Mouse (Mus musculus): ENCODE measurements at regions not wholly inside any gene's neighbourhood (a gene's known extent, or its start where the extent isn't known, plus 50 kb on each side); places are given as distances from the start of the nearest gene placed in this dataset.
A peak's percentile ranks its signal among the peaks of the same experiment; 100 is the strongest.

GRCm38 (mm10) chr16:51315608-51316007 lies 715.4 kb upstream of the Cblb start:
- DNase-seq (ENCODE audit: low spot score) = peak; percentile 7

GRCm38 (mm10) chr16:51332262-51332661 lies 698.8 kb upstream of the Cblb start:
- no peak for DNase-seq (ENCODE audit: low spot score)

- no peak for DNase-seq (ENCODE audit: low spot score)
Measured at GRCm38 (mm10) chr16:51334972-51335371, 696.1 kb upstream of the Cblb start.

- no peak for DNase-seq (ENCODE audit: low spot score)
Measured at GRCm38 (mm10) chr16:51347120-51347519, 683.9 kb upstream of the Cblb start.

GRCm38 (mm10) chr16:51352151-51352550 lies 678.9 kb upstream of the Cblb start:
- no peak for DNase-seq (ENCODE audit: low spot score)

GRCm38 (mm10) chr16:51353791-51354190 lies 677.2 kb upstream of the Cblb start:
- DNase-seq (ENCODE audit: low spot score) = no peak

- DNase-seq (ENCODE audit: low spot score) = no peak
Measured at GRCm38 (mm10) chr16:51370070-51370469, 661.0 kb upstream of the Cblb start.

GRCm38 (mm10) chr16:51386456-51386855 lies 644.6 kb upstream of the Cblb start:
- no peak for DNase-seq (ENCODE audit: low spot score)

- DNase-seq (ENCODE audit: low spot score) = no peak
Measured at GRCm38 (mm10) chr16:51387498-51387897, 643.5 kb upstream of the Cblb start.

- DNase-seq (ENCODE audit: low spot score) = no peak
Measured at GRCm38 (mm10) chr16:51393871-51394270, 637.2 kb upstream of the Cblb start.
